Mouse (Mus musculus) liver, adult 2 months (tissue): Measurements from ENCODE around the gene Usp7. TPM values are rescaled to one million over a fixed set of nuclear protein-coding genes. Genes with fewer than 3 reads are reported as not detected.

Experiments used
- DNase-seq: peaks from one replicate; pipeline ENCODE4 v3.0.0-alpha.2; 2011; ENCODE audit warnings: low read depth, low spot score; ENCODE audit errors: extremely low read depth
- H3K27ac ChIP-seq: fragments of 200-500 bp; replicated peaks from 2 replicates; pipeline ENCODE4 v1.5.1; 2012; ENCODE audit warnings: low read depth, mild to moderate bottlenecking, control low read depth, inconsistent platforms, low read length; ENCODE audit not compliant: insufficient read depth
- H3K27me3 ChIP-seq: fragments of 200-500 bp; 2 replicates; pipeline ENCODE4 v1.6.1; 2012; ENCODE audit warnings: mild to moderate bottlenecking, moderate library complexity, low read length, inconsistent platforms; ENCODE audit not compliant: control insufficient read depth, insufficient read depth
- H3K36me3 ChIP-seq: fragments of 200-500 bp; 2 replicates; pipeline ENCODE4 v1.6.1; 2012; ENCODE audit warnings: low read length, inconsistent platforms; ENCODE audit not compliant: control insufficient read depth, insufficient read depth
- H3K4me1 ChIP-seq: fragments of 200-500 bp; 2 replicates; pipeline ENCODE4 v1.6.1; 2011; ENCODE audit warnings: low read length; ENCODE audit not compliant: control insufficient read depth, insufficient read depth
- H3K4me3 ChIP-seq: fragments of 200-500 bp; 2 replicates; pipeline ENCODE4 v1.5.1; 2011; ENCODE audit warnings: low read depth, mild to moderate bottlenecking, control low read depth, low read length, moderate library complexity; ENCODE audit not compliant: insufficient read depth
- H3K79me2 ChIP-seq: fragments of 200-500 bp; 2 replicates; pipeline ENCODE4 v1.6.1; 2012; ENCODE audit warnings: inconsistent platforms, mild to moderate bottlenecking, low read length, moderate library complexity; ENCODE audit not compliant: control insufficient read depth, insufficient read depth
- H3K9ac ChIP-seq: fragments of 200-500 bp; 2 replicates; pipeline ENCODE4 v1.6.1; 2012; ENCODE audit warnings: low read depth, mild to moderate bottlenecking, control low read depth, inconsistent platforms, low read length
- CTCF ChIP-seq: fragments of 200-500 bp; IDR thresholded peaks from 2 replicates; pipeline ENCODE4 v1.5.1; 2011; ENCODE audit warnings: low read depth, low read length, control low read depth
- POLR2A ChIP-seq: fragments of 200-500 bp; IDR thresholded peaks from 2 replicates; pipeline ENCODE4 v1.6.1; 2011; ENCODE audit warnings: low read length, control low read depth; ENCODE audit not compliant: insufficient read depth; ENCODE audit errors: extremely low read depth
- WGBS: fragments of 180-500 bp; shearing (Covaris S2); methylation state at CpG from one replicate; pipeline ENCODE4 v1.1.7; 2018; 5-methylcytosine and 5-hydroxymethylcytosine counted together
- polyA plus RNA-seq: library from polyadenylated mRNA; depleted of rRNA; stranded (reverse); fragments of >200 nt; gene quantifications from 2 replicates; pipeline ENCODE4 v1.2.3, GENCODE M21; 2012
- total RNA-seq: library from RNA; depleted of rRNA; stranded (reverse); fragments of >200 nt; gene quantifications from 2 replicates; pipeline ENCODE4 v1.2.3, GENCODE M21; 2014

The Usp7 gene
- total and polyA plus RNA-seq, 2 experiments = 12.5 to 41.5 TPM

GRCm38 (mm10) chr16:8794952-8795351, 2.8 kb upstream of the Usp7 start:
- TF ChIP-seq CTCF = peak; percentile 36; the same call in 1 of the 2 replicates
- TF ChIP-seq POLR2A = no peak
- H3K27me3 ChIP-seq = no peaks in the 10 kb centered on the region
- WGBS = 18% methylated on average over 3 of the region's 3 CpGs
- no peak overlapping the region for H3K4me3 ChIP-seq
- H3K27ac ChIP-seq = no peak overlapping the region
- no peak overlapping the region for H3K9ac ChIP-seq
- H3K79me2 ChIP-seq = no peaks in the 10 kb centered on the region
- DNase-seq = no peak
- no peaks in the 10 kb centered on the region for H3K36me3 ChIP-seq
- H3K4me1 ChIP-seq = no peaks in the 10 kb centered on the region

GRCm38 (mm10) chr16:8790886-8791285, 1.2 kb downstream of the Usp7 start:
- WGBS = 80% methylated on average over 4 of the region's 4 CpGs
- Histone ChIP-seq H3K36me3 (no peaks in the 10 kb centered on the region), H3K4me3 (no peak overlapping the region), H3K27me3 (no peaks in the 10 kb centered on the region), H3K79me2 (no peaks in the 10 kb centered on the region), H3K27ac (no peak overlapping the region), H3K4me1 (no peaks in the 10 kb centered on the region), H3K9ac (no peak overlapping the region)
- TF ChIP-seq POLR2A = no peak
- no peak for DNase-seq

- H3K4me1 ChIP-seq = no peaks in the 10 kb centered on the region
- no peak overlapping the region for H3K27ac ChIP-seq
- TF ChIP-seq POLR2A (no peak), CTCF (no peak)
- 56% methylated on average over 3 of the region's 3 CpGs for WGBS
- no peaks in the 10 kb centered on the region for H3K27me3 ChIP-seq
- no peaks in the 10 kb centered on the region for H3K36me3 ChIP-seq
- DNase-seq = no peak
- no peak overlapping the region for H3K4me3 ChIP-seq
- H3K79me2 ChIP-seq = no peaks in the 10 kb centered on the region
- no peak overlapping the region for H3K9ac ChIP-seq
Measured at GRCm38 (mm10) chr16:8784753-8785152, 7.4 kb downstream of the Usp7 start.

DNA sequence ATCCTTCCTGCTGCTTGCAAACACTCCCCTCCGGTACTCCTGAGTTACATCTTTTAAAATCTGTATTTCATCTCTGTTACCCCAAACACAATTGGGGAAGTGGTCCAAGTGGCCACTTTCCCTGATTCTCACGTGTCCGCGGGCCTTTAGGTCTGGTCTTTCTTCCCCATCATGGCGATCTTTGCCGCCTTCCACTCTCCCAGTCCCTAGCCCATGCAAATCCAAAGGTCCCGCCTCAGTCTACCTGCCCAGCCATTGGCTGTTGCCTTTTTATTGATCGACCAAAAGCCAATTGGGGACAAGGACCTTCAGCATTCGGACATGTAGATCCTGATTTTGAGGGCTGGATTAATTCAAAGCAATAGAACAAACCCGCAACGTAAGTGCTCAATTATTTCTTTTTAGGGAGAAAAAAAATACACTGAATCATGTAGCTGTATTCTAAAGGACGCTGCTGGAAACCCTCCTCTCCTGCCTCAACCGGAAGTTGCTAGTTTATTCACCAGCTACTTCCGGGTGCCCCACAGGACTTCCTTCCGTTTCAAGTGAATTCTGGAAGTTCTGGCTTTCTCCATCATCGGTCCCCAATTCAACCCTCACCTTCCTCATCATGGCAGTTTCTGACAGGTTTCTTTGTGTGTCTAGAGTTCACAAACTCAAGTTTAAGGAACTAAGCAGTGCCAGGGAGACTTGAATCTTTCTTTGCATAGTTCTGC, 8.8 kb downstream of the Usp7 start:
- no peak overlapping the region for H3K4me3 ChIP-seq
- WGBS = 77% methylated on average over 16 of the region's 16 CpGs

GRCm38 (mm10) chr16:8781660-8782059, 10.4 kb downstream of the Usp7 start:
- Histone ChIP-seq H3K4me1 (no peaks in the 10 kb centered on the region), H3K9ac (no peak overlapping the region), H3K4me3 (no peak overlapping the region), H3K27me3 (no peaks in the 10 kb centered on the region), H3K27ac (no peak overlapping the region), H3K36me3 (no peaks in the 10 kb centered on the region), H3K79me2 (no peaks in the 10 kb centered on the region)
- 87% methylated on average over 2 of the region's 2 CpGs for WGBS
- DNase-seq = no peak
- TF ChIP-seq POLR2A (no peak), CTCF (no peak)

More for the DNA sequence above, 8.8 kb downstream of the Usp7 start:
- DNase-seq = no peak
- H3K36me3 ChIP-seq = no peaks in the 10 kb centered on the region
- H3K27ac ChIP-seq = no peak overlapping the region
- H3K9ac ChIP-seq = no peak overlapping the region
- H3K79me2 ChIP-seq = no peaks in the 10 kb centered on the region
- H3K4me1 ChIP-seq = no peaks in the 10 kb centered on the region
- TF ChIP-seq CTCF (no peak), POLR2A (no peak)
- no peaks in the 10 kb centered on the region for H3K27me3 ChIP-seq

- Histone ChIP-seq H3K27me3 (no peaks in the 10 kb centered on the region), H3K4me3 (no peak overlapping the region), H3K79me2 (no peaks in the 10 kb centered on the region), H3K36me3 (no peaks in the 10 kb centered on the region), H3K27ac (no peak overlapping the region), H3K4me1 (no peaks in the 10 kb centered on the region), H3K9ac (no peak overlapping the region)
- no peak for DNase-seq
- TF ChIP-seq POLR2A (no peak), CTCF (no peak)
- 70% methylated on average over 6 of the region's 6 CpGs for WGBS
Measured at GRCm38 (mm10) chr16:8781191-8781590, 10.9 kb downstream of the Usp7 start.
